In the genomic region with DNA sequence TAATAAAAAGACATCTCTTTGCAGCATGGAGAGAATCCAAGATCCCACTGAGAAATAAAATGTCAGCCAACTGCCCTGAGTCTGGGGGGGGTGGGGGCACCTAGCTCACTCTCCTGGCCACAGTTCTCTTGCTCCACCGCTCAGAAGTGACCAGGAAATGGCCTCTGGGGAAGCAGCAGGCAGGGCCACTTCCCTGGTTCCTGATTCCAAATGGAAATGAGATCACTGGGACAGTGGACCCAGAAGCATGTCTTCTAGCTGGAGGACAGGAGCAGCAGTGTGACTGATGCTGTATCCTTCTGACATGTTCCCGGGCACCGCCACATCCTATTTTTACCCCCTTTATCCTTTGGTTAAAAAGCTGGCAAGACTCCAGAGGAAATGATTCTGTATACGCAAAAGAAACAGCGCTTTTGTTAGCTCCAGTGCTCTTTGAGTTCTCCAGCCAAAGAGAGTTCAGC, we compare ENCODE assay signal across 12 mouse cellular contexts. TPM values are rescaled to one million over a fixed set of nuclear protein-coding genes. Genes with fewer than 3 reads are reported as not detected.
DNase-seq lines count a peak whose midpoint lies in the region; ATAC-seq and TF ChIP-seq lines count a peak whose summit lies in the region.
"Had no signal": no experiment of that assay in that cellular context is flagged by ENCODE, and none has a peak within 500 bp of the region (broad histone marks: within the 10 kb centered on the region; RNA-seq: fewer than 3 reads in every experiment).

No protein-coding gene starts in this region.

- H3K36me3 ChIP-seq in hindbrain, embryonic 14.5 days (replicated peaks; ENCODE audit: control insufficient read depth, insufficient read depth) = no peaks in the 10 kb centered on the region
- H3K36me3 ChIP-seq in hindbrain, embryonic 10.5 days = no peaks in the 10 kb centered on the region
- no peaks in the 10 kb centered on the region for H3K36me3 ChIP-seq in neural tube, embryonic 13.5 days
- no peaks in the 10 kb centered on the region for H3K36me3 ChIP-seq in stomach, postnatal 0 days (ENCODE audit: control insufficient read depth, insufficient read depth, low read length)
- H3K36me3 ChIP-seq: liver, embryonic 15.5 days had no signal

- H3K4me3 ChIP-seq in hindbrain, embryonic 14.5 days (replicated peaks; ENCODE audit: low read length) = no peak overlapping the region
- H3K4me3 ChIP-seq in hindbrain, embryonic 10.5 days = no peak overlapping the region
- H3K4me3 ChIP-seq in neural tube, embryonic 13.5 days = no peak overlapping the region
- H3K4me3 ChIP-seq in olfactory bulb, adult 2 months (ENCODE audit: insufficient read depth, low read depth, low read length) = no peak overlapping the region
- H3K4me3 ChIP-seq in stomach, postnatal 0 days (ENCODE audit: low read depth, low read length) = no peak overlapping the region
- H3K4me3 ChIP-seq: liver, embryonic 15.5 days had no signal

- no peaks in the 10 kb centered on the region for H3K27me3 ChIP-seq in hindbrain, embryonic 14.5 days (ENCODE audit: control insufficient read depth, insufficient read depth, low read length)
- no peaks in the 10 kb centered on the region for H3K27me3 ChIP-seq in hindbrain, embryonic 10.5 days (ENCODE audit: insufficient read depth, poor library complexity, severe bottlenecking)
- H3K27me3 ChIP-seq in neural tube, embryonic 13.5 days = no peaks in the 10 kb centered on the region
- no peaks in the 10 kb centered on the region for H3K27me3 ChIP-seq in stomach, postnatal 0 days (ENCODE audit: control insufficient read depth, insufficient read depth, low read length)
- H3K27me3 ChIP-seq: liver, embryonic 15.5 days; Patski had no signal

- ATAC-seq in hindbrain, embryonic 14.5 days (ENCODE audit: low FRiP score) = no peak
- 0 out of 2 replicates have a peak, but pooled peaks have one; percentile 27 for ATAC-seq in neural tube, embryonic 13.5 days (ENCODE audit: low read depth)
- no peak for ATAC-seq in stomach, postnatal 0 days (ENCODE audit: low FRiP score, low TSS enrichment)
- ATAC-seq: Patski had no signal

- TF ChIP-seq POLR2A in olfactory bulb, adult 2 months (IDR thresholded peaks at IDR 0.05; ENCODE audit: insufficient read depth, low read depth, low read length) = no peak

- no peak overlapping the region for H3K27ac ChIP-seq in hindbrain, embryonic 14.5 days
- H3K27ac ChIP-seq in hindbrain, embryonic 10.5 days = no peak overlapping the region
- H3K27ac ChIP-seq in neural tube, embryonic 13.5 days (replicated peaks) = no peak overlapping the region
- H3K27ac ChIP-seq in olfactory bulb, adult 2 months (ENCODE audit: insufficient read depth, low read depth, low read length) = peak overlapping the region; percentile 39
- no peak overlapping the region for H3K27ac ChIP-seq in stomach, postnatal 0 days (replicated peaks)
- H3K27ac ChIP-seq: liver, embryonic 15.5 days had no signal

- TF ChIP-seq CTCF in olfactory bulb, adult 2 months (IDR thresholded peaks at IDR 0.05; ENCODE audit: insufficient read depth, low read depth, low read length) = no peak
- no peak for TF ChIP-seq CTCF in stomach, postnatal 0 days (IDR thresholded peaks at IDR 0.05; ENCODE audit: low read depth)

- H3K4me1 ChIP-seq in hindbrain, embryonic 14.5 days (replicated peaks; ENCODE audit: control insufficient read depth, insufficient read depth, low read length) = 0 out of 2 replicates have a peak, but pooled peaks cover 4% of the 10 kb centered on the region
- no peaks in the 10 kb centered on the region for H3K4me1 ChIP-seq in hindbrain, embryonic 10.5 days (replicated peaks)
- peaks cover 10% of the 10 kb centered on the region for H3K4me1 ChIP-seq in neural tube, embryonic 13.5 days (replicated peaks)
- peaks cover 17% of the 10 kb centered on the region for H3K4me1 ChIP-seq in olfactory bulb, adult 2 months (ENCODE audit: control insufficient read depth, insufficient read depth, low read length)
- no peaks in the 10 kb centered on the region for H3K4me1 ChIP-seq in stomach, postnatal 0 days (replicated peaks; ENCODE audit: control insufficient read depth, insufficient read depth)
- H3K4me1 ChIP-seq: liver, embryonic 15.5 days had no signal

- no peak overlapping the region for H3K9ac ChIP-seq in hindbrain, embryonic 14.5 days
- no peak overlapping the region for H3K9ac ChIP-seq in neural tube, embryonic 13.5 days
- no peak overlapping the region for H3K9ac ChIP-seq in stomach, postnatal 0 days (ENCODE audit: low read length)
- H3K9ac ChIP-seq: liver, embryonic 15.5 days had no signal

- H3K9me3 ChIP-seq in hindbrain, embryonic 14.5 days (ENCODE audit: control insufficient read depth, low read length) = no peaks in the 10 kb centered on the region
- no peaks in the 10 kb centered on the region for H3K9me3 ChIP-seq in hindbrain, embryonic 10.5 days
- no peaks in the 10 kb centered on the region for H3K9me3 ChIP-seq in neural tube, embryonic 13.5 days
- no peaks in the 10 kb centered on the region for H3K9me3 ChIP-seq in stomach, postnatal 0 days (ENCODE audit: control insufficient read depth, low read length)
- H3K9me3 ChIP-seq: liver, embryonic 15.5 days had no signal

- no peak for TF ChIP-seq EP300 in stomach, postnatal 0 days (optimal IDR thresholded peaks at IDR 0.05)

- H3K4me2 ChIP-seq in hindbrain, embryonic 14.5 days (replicated peaks) = no peak overlapping the region
- no peak overlapping the region for H3K4me2 ChIP-seq in neural tube, embryonic 13.5 days
- no peak overlapping the region for H3K4me2 ChIP-seq in stomach, postnatal 0 days (replicated peaks; ENCODE audit: low read depth)
- H3K4me2 ChIP-seq: liver, embryonic 15.5 days had no signal

- DNase-seq in hindbrain, embryonic 14.5 days (ENCODE audit: low spot score) = peak; percentile 43
- DNase-seq in hindbrain, embryonic 10.5 days (ENCODE audit: low spot score) = no peak
- no peak for DNase-seq in neural tube, embryonic 10.5 days (ENCODE audit: extremely low spot score, low spot score)
- peak; percentile 75 to 84 for DNase-seq in cerebellum, postnatal 25 days
- DNase-seq in embryo, embryonic 10.5 days (ENCODE audit: low spot score) = no peak
- no peak for DNase-seq in stomach, postnatal 0 days (ENCODE audit: low spot score)
- DNase-seq: gastrocnemius, postnatal 14 days had no signal

- WGBS in hindbrain, embryonic 14.5 days = 49% methylated on average over 5 of the region's 5 CpGs
- 87% methylated on average over 5 of the region's 5 CpGs for WGBS in hindbrain, embryonic 10.5 days
- WGBS in neural tube, embryonic 13.5 days = 40% methylated on average over 5 of the region's 5 CpGs
- WGBS in olfactory bulb, adult 2 months = 18% methylated on average over 5 of the region's 5 CpGs
- WGBS in stomach, postnatal 0 days = 35% methylated on average over 5 of the region's 5 CpGs

RNA-seq across cellular contexts. Expression of a gene that starts 21.2 kb away (rescaled TPM):
- polyA plus RNA-seq in hindbrain, embryonic 14.5 days (2014; fragmentation: Nextera tagmentation; extraction: Ambion mirVana) = 0.11 and 0.16 TPM in 2 replicates
- 0.07 and 0.17 TPM in 2 replicates for polyA plus RNA-seq in hindbrain, embryonic 10.5 days (2016; fragmentation: Nextera tagmentation; extraction: Ambion mirVana)
- polyA plus RNA-seq in neural tube, embryonic 13.5 days (2015; fragmentation: Nextera tagmentation; extraction: Ambion mirVana) = 0.11 TPM in 1 of 2 replicates, not detected in the other
- not detected in 2 replicates for polyA plus RNA-seq in olfactory bulb, adult 2 months (2012; ENCODE audit: insufficient read depth, insufficient read length, low replicate concordance, missing spikeins)
- polyA plus RNA-seq in stomach, postnatal 0 days (2015; fragmentation: Nextera tagmentation; extraction: Ambion mirVana) = 0.19 and 0.21 TPM in 2 replicates
- polyA plus RNA-seq: small intestine, adult 2 months had no signal

RNA-seq across cellular contexts. Expression of a gene that starts 49.6 kb away (rescaled TPM):
- polyA plus RNA-seq in hindbrain, embryonic 14.5 days (2014; fragmentation: Nextera tagmentation; extraction: Ambion mirVana) = 14.9 and 16.2 TPM in 2 replicates
- 1.5 and 2.0 TPM in 2 replicates for polyA plus RNA-seq in hindbrain, embryonic 10.5 days (2016; fragmentation: Nextera tagmentation; extraction: Ambion mirVana)
- 9.3 and 11.8 TPM in 2 replicates for polyA plus RNA-seq in neural tube, embryonic 13.5 days (2015; fragmentation: Nextera tagmentation; extraction: Ambion mirVana)
- 104 and 138 TPM in 2 replicates for polyA plus RNA-seq in olfactory bulb, adult 2 months (2012; ENCODE audit: insufficient read depth, insufficient read length, low replicate concordance, missing spikeins)
- polyA plus RNA-seq in stomach, postnatal 0 days (2015; fragmentation: Nextera tagmentation; extraction: Ambion mirVana) = 0.58 and 0.64 TPM in 2 replicates
- polyA plus RNA-seq: Patski had no signal

Comparison
In these comparisons a context has a peak if more than half of its experiments do, and no peak if none do; other contexts are left out.
1. DNase-seq: peak in hindbrain, embryonic 14.5 days (single experiment) and cerebellum, postnatal 25 days (2 of 2); none in hindbrain, embryonic 10.5 days (single experiment), neural tube, embryonic 10.5 days (single experiment), embryo, embryonic 10.5 days (single experiment) and stomach, postnatal 0 days (single experiment).